Mouse (Mus musculus) spleen, postnatal 10 days (tissue): ENCODE data around the gene Celsr2.

Source experiments
- DNase-seq, 2 experiments: peaks; one replicate each; pipeline ENCODE4 v3.0.0; 2021 to 2022; ENCODE audit warnings: low spot score in 2 of 2

Gene Celsr2

GRCm38 (mm10) chr3:108381945-108382875 lies 33.1 kb downstream of the Celsr2 start:
- DNase-seq = no peak

- peak in 1 of 2 experiments; percentile 50 for DNase-seq
These were observed 34.7 kb downstream of the Celsr2 start for GRCm38 (mm10) chr3:108380695-108381094.

GRCm38 (mm10) chr3:108378875-108379663 lies 36.3 kb downstream of the Celsr2 start:
- no peak for DNase-seq

GRCm38 (mm10) chr3:108372691-108373090 lies 42.7 kb downstream of the Celsr2 start:
- no peak for DNase-seq

- DNase-seq = no peak
These were observed 43.1 kb downstream of the Celsr2 start for GRCm38 (mm10) chr3:108372274-108372673.

GRCm38 (mm10) chr3:108368721-108369120 lies 46.6 kb downstream of the Celsr2 start:
- DNase-seq = no peak

GRCm38 (mm10) chr3:108367828-108368227 lies 47.5 kb downstream of the Celsr2 start:
- no peak for DNase-seq

GRCm38 (mm10) chr3:108367173-108367572 lies 48.2 kb downstream of the Celsr2 start:
- DNase-seq = no peak

GRCm38 (mm10) chr3:108364270-108364995 lies 50.9 kb downstream of the Celsr2 start, which contains the start of gene Mybphl:
Gene Mybphl (plus strand): TSS chr3:108364911.
- no peak for DNase-seq

GRCm38 (mm10) chr3:108363626-108364025 lies 51.7 kb downstream of the Celsr2 start:
- no peak for DNase-seq

GRCm38 (mm10) chr3:108360894-108361293 lies 54.5 kb downstream of the Celsr2 start:
- no peak for DNase-seq

GRCm38 (mm10) chr3:108358445-108358844 lies 56.9 kb downstream of the Celsr2 start:
- no peak for DNase-seq

- no peak for DNase-seq
These were observed 58.3 kb downstream of the Celsr2 start for GRCm38 (mm10) chr3:108357051-108357450.

GRCm38 (mm10) chr3:108355245-108355644 lies 60.1 kb downstream of the Celsr2 start:
- DNase-seq = no peak

- DNase-seq = no peak
These were observed 67.0 kb downstream of the Celsr2 start for GRCm38 (mm10) chr3:108348376-108348775.

- no peak for DNase-seq
These were observed 69.5 kb downstream of the Celsr2 start for GRCm38 (mm10) chr3:108345855-108346254.

GRCm38 (mm10) chr3:108342185-108342584 lies 73.2 kb downstream of the Celsr2 start:
- DNase-seq = no peak

- DNase-seq = no peak
These were observed 74.3 kb downstream of the Celsr2 start for GRCm38 (mm10) chr3:108341040-108341439.
